Mouse (Mus musculus) spleen, postnatal 0 days (tissue): ENCODE measurements around the gene Cuta. TPM values are rescaled to one million over a fixed set of nuclear protein-coding genes. Genes with fewer than 3 reads are reported as not detected.

ENCODE experiments used
- polyA plus RNA-seq: library from polyadenylated mRNA; unstranded; fragments of >200 nt; fragmentation: Nextera tagmentation; extraction: Ambion mirVana; gene quantifications from 2 replicates; pipeline ENCODE4 v1.2.1, GENCODE M21; 2015

Gene Cuta
- 139 and 150 TPM in 2 replicates for polyA plus RNA-seq

DNA sequence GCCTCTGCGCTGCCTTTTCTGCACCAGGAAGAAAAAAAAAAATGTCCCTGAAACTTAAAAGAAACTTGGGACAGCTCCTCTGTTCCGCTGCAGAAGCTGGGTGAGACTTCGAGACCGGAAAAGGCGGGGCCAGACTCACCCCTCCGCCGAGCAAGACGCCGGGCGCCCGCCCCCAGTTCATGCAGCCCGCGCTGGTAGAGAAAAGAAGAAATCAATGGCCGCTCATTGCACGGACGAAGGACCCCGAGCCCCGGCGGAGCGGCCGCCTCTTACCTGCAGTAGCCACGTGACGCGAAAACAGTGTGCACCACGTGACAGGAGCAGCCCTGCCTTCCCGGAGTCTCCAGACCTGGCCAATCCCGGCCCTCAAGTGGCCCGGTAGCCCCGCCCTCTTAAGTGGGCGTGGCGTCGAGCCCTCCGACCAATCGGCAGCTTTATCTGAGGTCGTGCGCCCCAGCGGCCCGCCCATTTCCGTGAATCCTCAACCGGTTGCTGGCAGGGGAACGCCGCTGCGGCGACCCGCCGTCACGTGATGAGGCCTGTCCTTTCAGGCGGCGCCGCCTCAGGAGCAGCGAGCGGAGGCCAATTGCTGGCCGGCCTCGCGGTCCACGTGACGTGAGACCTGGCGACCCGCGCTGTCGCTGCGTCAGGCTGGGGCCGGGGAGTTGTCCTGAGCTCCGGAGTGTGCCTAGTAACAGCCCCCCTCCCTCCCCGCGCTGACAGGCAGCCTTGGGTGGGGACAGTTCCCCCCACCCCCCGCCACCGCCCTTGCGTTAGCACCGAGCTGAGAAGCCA is at the start of gene Cuta:
Cuta (minus strand) TSS at position 392 of the 795 bp plus-strand sequence.

DNA sequence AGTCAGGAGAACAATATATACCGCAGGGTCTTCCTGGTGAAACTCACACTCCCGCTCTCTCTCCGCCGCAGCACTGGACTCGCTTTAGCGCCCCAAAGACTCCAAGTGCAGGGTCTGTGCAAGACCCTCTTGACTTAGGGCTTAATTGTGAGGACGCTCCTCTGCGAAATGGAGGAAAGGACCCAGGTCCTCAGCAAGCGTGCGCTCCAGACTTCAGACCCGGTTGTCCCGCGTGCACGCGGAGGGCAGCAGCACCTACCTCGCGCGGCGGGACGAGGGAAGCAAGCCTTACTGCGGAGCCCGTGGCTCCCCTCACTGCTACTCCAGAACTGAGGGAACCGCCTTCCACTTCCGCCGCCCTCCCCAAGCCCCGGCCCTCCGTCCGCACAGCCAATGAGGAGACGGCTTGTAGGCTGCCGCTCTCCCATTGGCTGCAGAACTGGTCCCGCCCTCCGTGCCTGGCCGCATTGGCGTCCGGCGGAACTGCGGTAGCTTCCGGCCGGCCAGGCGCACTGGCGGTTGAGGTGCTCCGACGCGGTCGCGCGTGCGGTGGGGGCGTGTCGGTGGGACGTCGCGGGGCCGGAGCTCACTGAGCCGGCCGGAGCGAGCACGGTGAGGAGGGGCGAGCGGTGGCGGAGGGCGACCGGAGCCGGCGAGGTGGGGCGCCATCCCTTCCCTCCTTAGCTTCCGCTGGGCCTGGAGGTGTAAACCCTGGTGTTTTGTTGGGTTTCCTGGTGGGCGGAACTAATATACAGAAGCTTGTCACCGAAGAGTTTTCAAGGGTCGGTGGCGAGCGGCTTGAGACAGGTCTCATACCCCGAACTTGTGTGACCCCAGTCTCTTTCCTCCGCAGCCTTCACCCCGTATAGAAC is 33.6 kb upstream of the Cuta start, which contains the start of gene Zbtb9:
Zbtb9 (plus strand) TSS at position 465 of the 872 bp plus-strand sequence.

DNA sequence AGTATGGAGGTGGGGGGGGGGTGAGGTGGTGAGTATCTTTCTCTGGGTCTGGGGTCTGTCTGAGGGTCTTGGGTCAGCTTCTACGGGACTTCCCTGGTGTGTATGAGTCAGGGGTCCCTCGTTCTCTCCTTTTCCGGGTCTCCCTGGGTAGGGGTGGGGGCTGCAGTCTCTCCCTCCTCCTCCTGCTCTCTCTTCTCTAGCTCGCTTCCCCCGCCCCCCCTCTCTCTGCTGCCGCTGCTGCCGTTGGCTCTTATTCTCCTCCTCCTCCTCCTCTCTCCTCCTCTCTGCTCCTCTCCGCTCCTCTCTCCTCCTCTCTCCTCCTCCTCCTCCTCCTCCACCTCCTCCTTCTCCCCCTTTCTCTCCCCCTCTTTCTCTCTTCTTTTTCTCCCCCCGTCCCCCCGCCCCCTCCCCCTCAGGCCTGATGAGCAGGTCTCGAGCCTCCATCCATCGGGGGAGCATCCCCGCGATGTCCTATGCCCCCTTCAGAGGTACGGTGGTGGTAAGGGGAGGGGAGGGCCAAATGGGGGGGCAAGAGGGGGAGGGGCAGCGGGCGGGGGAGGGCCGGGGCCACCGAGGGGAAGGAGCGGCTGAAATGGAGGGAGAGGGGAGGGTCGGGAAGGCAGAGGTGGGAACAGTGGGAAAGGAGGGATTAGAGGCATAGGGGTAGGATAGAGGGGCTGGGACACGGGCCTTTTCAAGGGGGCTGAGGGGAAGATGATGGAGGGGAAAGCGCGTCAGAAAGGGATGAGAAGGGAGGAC is 1.8 kb upstream of the Cuta start, which contains the start of gene Syngap1:
Syngap1 (plus strand) TSS at position 223 of the 759 bp plus-strand sequence.

DNA sequence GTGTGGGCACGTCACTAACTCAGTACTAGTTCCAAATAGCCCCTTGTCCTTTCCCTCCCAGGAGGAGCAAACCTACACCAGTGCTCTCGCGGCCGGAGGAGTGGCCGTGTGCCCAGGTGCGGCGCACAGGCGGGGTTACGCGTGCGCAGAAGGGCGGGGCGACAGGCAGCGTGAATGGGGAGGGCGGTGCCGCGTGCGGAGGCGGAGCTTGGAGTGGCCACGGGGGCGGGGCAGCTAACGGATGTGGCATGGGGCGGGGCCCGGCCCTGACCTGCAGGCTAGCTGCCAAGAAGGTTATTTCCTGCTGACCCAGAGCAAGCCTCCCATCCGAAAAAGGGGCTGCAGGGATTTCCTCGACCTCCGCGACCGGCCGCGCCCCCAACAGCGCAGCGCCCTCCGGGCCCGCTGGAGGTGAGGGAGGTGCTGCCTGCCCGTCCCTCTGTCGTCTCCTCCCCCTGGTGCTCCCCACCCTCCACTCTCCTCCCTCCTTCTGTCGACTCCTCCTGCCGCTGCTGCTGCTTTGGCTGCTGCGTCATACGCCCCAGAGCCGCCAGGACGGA is 6.5 kb downstream of the Cuta start, which contains the start of gene Phf1:
Phf1 (plus strand) TSS at position 214 of the 560 bp plus-strand sequence.

DNA sequence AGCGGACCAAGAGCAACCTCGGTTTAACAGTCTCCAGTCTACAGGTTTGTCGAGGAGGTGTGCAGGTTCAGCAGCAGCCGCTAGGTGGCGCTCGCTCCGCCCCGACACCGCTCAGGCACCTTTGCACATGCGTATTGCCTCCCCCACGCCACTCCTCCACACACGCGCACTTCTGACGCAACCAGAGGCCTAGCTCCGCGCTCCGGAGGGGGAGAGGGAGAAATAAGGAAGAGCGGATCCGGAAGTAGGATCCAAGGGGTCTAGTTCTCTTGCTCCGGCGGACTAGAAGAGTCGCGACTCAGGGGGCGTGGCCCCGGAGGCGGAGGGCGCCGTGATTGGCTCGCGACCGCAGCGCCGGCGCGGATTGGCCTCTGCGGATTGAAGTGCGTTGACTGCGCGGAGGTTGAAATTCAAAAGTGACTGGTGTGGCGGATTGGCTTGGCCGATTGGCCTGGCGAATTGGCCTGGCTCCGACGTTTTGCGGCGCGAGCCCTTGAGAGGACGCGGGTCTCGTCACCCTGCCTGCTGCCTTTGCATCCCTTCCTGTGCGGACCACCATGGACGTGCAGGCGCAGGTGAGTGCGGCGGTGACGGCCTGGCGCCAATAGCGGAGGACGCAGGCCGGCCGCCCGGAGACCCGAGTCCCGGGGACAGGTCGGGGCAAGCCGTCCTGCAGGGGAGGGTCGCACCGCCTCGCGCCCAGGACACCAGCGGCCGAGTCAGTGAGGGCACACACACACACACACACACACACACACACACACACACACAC is 22.5 kb downstream of the Cuta start, which contains the start of gene Kifc5b:
Kifc5b (plus strand) TSS at position 381 of the 772 bp plus-strand sequence.

Other genes with a start within 250 kb of the Cuta start
- gene Crebrf, start 223.9 kb downstream of the Cuta start, polyA plus RNA-seq: 8.1 and 12.4 TPM in 2 replicates
- 30.0 and 31.9 TPM in 2 replicates for gene Bnip1, start 158.5 kb downstream of the Cuta start, polyA plus RNA-seq
- 17.3 and 23.7 TPM in 2 replicates for gene Nkx2-5, start 94.6 kb downstream of the Cuta start, polyA plus RNA-seq
- 8.2 and 8.5 TPM in 2 replicates for gene Kifc5b, start 22.5 kb downstream of the Cuta start, polyA plus RNA-seq
- gene Phf1, start 6.5 kb downstream of the Cuta start, polyA plus RNA-seq: 5.8 and 7.9 TPM in 2 replicates
- gene Syngap1, start 1.7 kb upstream of the Cuta start, polyA plus RNA-seq: 1.1 and 1.9 TPM in 2 replicates
- gene Zbtb9, start 33.6 kb upstream of the Cuta start, polyA plus RNA-seq: 6.2 and 6.8 TPM in 2 replicates
- gene Bak1, start 89.4 kb upstream of the Cuta start, polyA plus RNA-seq: 5.9 and 7.0 TPM in 2 replicates
- 1.5 and 2.3 TPM in 2 replicates for gene Itpr3, start 117.7 kb upstream of the Cuta start, polyA plus RNA-seq
- 160 and 163 TPM in 2 replicates for gene Uqcc2, start 194.3 kb upstream of the Cuta start, polyA plus RNA-seq
- 0.13 and 0.25 TPM in 2 replicates for gene Ip6k3, start 228.2 kb upstream of the Cuta start, polyA plus RNA-seq